In the genomic region with DNA sequence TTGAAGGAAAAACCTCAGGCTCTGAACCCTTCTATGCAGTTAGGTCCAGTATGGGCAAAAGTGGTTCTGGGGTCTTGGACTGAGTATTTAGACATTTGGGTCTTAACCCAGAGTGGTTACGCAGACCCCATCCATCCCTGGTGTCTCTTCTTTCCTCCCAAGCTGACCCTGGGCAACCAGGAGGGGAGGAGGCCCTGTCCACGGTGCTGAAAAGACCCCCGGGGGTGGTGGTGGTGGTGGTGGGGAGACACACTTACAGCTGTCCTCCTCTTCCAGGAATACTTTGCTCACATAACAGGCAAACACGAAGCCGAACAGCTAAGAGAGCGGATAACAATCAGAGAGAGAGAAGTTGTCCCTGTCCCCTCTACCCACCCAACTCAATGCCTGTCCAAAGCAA, we compare ENCODE assay signal across 19 mouse cellular contexts. TPM values are rescaled to one million over a fixed set of nuclear protein-coding genes. Genes with fewer than 3 reads are reported as not detected.
DNase-seq lines count a peak whose midpoint lies in the region; ATAC-seq and TF ChIP-seq lines count a peak whose summit lies in the region.
"Had no signal": no experiment of that assay in that cellular context is flagged by ENCODE, and none has a peak within 500 bp of the region (broad histone marks: within the 10 kb centered on the region; RNA-seq: fewer than 3 reads in every experiment).

No protein-coding gene starts in this region.

- no peaks in the 10 kb centered on the region for H3K36me3 ChIP-seq in liver, embryonic 12.5 days
- no peaks in the 10 kb centered on the region for H3K36me3 ChIP-seq in liver, postnatal 0 days (replicated peaks; ENCODE audit: insufficient read depth, low read length)
- peaks cover 59% of the 10 kb centered on the region for H3K36me3 ChIP-seq in neural tube, embryonic 13.5 days
- H3K36me3 ChIP-seq in embryonic facial prominence, embryonic 10.5 days (replicated peaks) = peaks cover 70% of the 10 kb centered on the region
- H3K36me3 ChIP-seq in myocyte (ENCODE audit: control insufficient read depth, insufficient read depth) = no peaks in the 10 kb centered on the region
- H3K36me3 ChIP-seq: intestine, embryonic 15.5 days; liver, embryonic 13.5 days had no signal

- no peaks in the 10 kb centered on the region for H3K79me2 ChIP-seq in myocyte (ENCODE audit: control insufficient read depth, insufficient read depth)

- no peaks in the 10 kb centered on the region; the same call in 1 of the 2 replicates for H3K9me3 ChIP-seq in liver, embryonic 12.5 days (replicated peaks)
- no peaks in the 10 kb centered on the region for H3K9me3 ChIP-seq in liver, postnatal 0 days (ENCODE audit: low read length)
- no peaks in the 10 kb centered on the region for H3K9me3 ChIP-seq in neural tube, embryonic 13.5 days
- H3K9me3 ChIP-seq in embryonic facial prominence, embryonic 10.5 days = peaks cover 2% of the 10 kb centered on the region; the same call in 1 of the 2 replicates
- H3K9me3 ChIP-seq: embryonic facial prominence, embryonic 13.5 days; hindbrain, embryonic 12.5 days; intestine, embryonic 15.5 days; midbrain, embryonic 15.5 days had no signal

- 37% methylated on average over 6 of the region's 6 CpGs for WGBS in liver, embryonic 12.5 days (ENCODE audit: insufficient replicate concordance)
- WGBS in liver, postnatal 0 days (ENCODE audit: insufficient replicate concordance) = 46% methylated on average over 6 of the region's 6 CpGs
- WGBS in neural tube, embryonic 13.5 days = 61% methylated on average over 6 of the region's 6 CpGs
- 62% methylated on average over 6 of the region's 6 CpGs for WGBS in embryonic facial prominence, embryonic 10.5 days

- DNase-seq in liver, postnatal 0 days = no peak
- no peak for DNase-seq in neural tube, embryonic 10.5 days (ENCODE audit: extremely low spot score, low spot score)
- peak; percentile 51 for DNase-seq in embryonic facial prominence, embryonic 10.5 days (ENCODE audit: low spot score)
- DNase-seq in frontal cortex, postnatal 25 days (ENCODE audit: low spot score in 2 of 2) = no peak
- DNase-seq: adrenal gland, adult 8-10 months had no signal

- H3K4me2 ChIP-seq in liver, embryonic 12.5 days = peak overlapping the region; percentile 57; the same call in 1 of the 2 replicates
- no peak overlapping the region for H3K4me2 ChIP-seq in liver, postnatal 0 days (ENCODE audit: low read depth, low read length)
- no peak overlapping the region for H3K4me2 ChIP-seq in neural tube, embryonic 13.5 days
- no peak overlapping the region for H3K4me2 ChIP-seq in myocyte (ENCODE audit: low read depth)
- H3K4me2 ChIP-seq: hindbrain, embryonic 12.5 days had no signal

- TF ChIP-seq POLR2A in myocyte (IDR thresholded peaks at IDR 0.05; ENCODE audit: insufficient read length, low read depth) = no peak

- no peak for TF ChIP-seq CTCF in liver, postnatal 0 days (IDR thresholded peaks at IDR 0.05; ENCODE audit: low read depth)

- no peak overlapping the region for H3K4me3 ChIP-seq in liver, embryonic 12.5 days
- H3K4me3 ChIP-seq in liver, postnatal 0 days (ENCODE audit: low read depth, low read length) = no peak overlapping the region
- H3K4me3 ChIP-seq in neural tube, embryonic 13.5 days = no peak overlapping the region
- no peak overlapping the region for H3K4me3 ChIP-seq in embryonic facial prominence, embryonic 10.5 days
- H3K4me3 ChIP-seq in myocyte = no peak overlapping the region
- H3K4me3 ChIP-seq: hindbrain, embryonic 12.5 days; intestine, embryonic 15.5 days; limb, embryonic 13.5 days; liver, embryonic 13.5 days; midbrain, embryonic 15.5 days had no signal

- no peak overlapping the region for H3K9ac ChIP-seq in liver, embryonic 12.5 days
- H3K9ac ChIP-seq in liver, postnatal 0 days (replicated peaks) = no peak overlapping the region
- H3K9ac ChIP-seq in neural tube, embryonic 13.5 days = no peak overlapping the region
- H3K9ac ChIP-seq: embryonic facial prominence, embryonic 13.5 days; hindbrain, embryonic 12.5 days; intestine, embryonic 15.5 days; liver, embryonic 13.5 days; lung, embryonic 14.5 days; midbrain, embryonic 15.5 days had no signal

- no peak for ATAC-seq in liver, embryonic 12.5 days
- ATAC-seq in liver, postnatal 0 days = no peak
- 0 out of 2 replicates have a peak, but pooled peaks have one; percentile 7 for ATAC-seq in neural tube, embryonic 13.5 days (ENCODE audit: low read depth)
- no peak for ATAC-seq in frontal cortex, adult (ENCODE audit: low TSS enrichment)
- ATAC-seq: midbrain, embryonic 15.5 days had no signal

- H3K4me1 ChIP-seq in liver, embryonic 12.5 days = peaks cover 11% of the 10 kb centered on the region
- H3K4me1 ChIP-seq in liver, postnatal 0 days (ENCODE audit: insufficient read depth) = peaks cover 4% of the 10 kb centered on the region; the same call in 1 of the 2 replicates
- peaks cover 6% of the 10 kb centered on the region for H3K4me1 ChIP-seq in neural tube, embryonic 13.5 days (replicated peaks)
- H3K4me1 ChIP-seq in embryonic facial prominence, embryonic 10.5 days = peaks cover 8% of the 10 kb centered on the region

- H3K27me3 ChIP-seq in liver, embryonic 12.5 days (replicated peaks) = peaks cover 8% of the 10 kb centered on the region
- H3K27me3 ChIP-seq in liver, postnatal 0 days (ENCODE audit: insufficient read depth, low read length) = no peaks in the 10 kb centered on the region
- H3K27me3 ChIP-seq in neural tube, embryonic 13.5 days = no peaks in the 10 kb centered on the region
- H3K27me3 ChIP-seq in embryonic facial prominence, embryonic 10.5 days (replicated peaks; ENCODE audit: low read depth, poor library complexity, severe bottlenecking) = no peaks in the 10 kb centered on the region
- no peaks in the 10 kb centered on the region for H3K27me3 ChIP-seq in myocyte (ENCODE audit: control insufficient read depth, insufficient read depth, insufficient read length)
- H3K27me3 ChIP-seq: embryonic facial prominence, embryonic 13.5 days; hindbrain, embryonic 12.5 days; intestine, embryonic 15.5 days; limb, embryonic 13.5 days; midbrain, embryonic 15.5 days had no signal

- no peak overlapping the region for H3K27ac ChIP-seq in liver, embryonic 12.5 days
- no peak overlapping the region for H3K27ac ChIP-seq in liver, postnatal 0 days (ENCODE audit: low read depth)
- no peak overlapping the region for H3K27ac ChIP-seq in neural tube, embryonic 13.5 days (replicated peaks)
- H3K27ac ChIP-seq in embryonic facial prominence, embryonic 10.5 days (replicated peaks) = no peak overlapping the region
- H3K27ac ChIP-seq: embryonic facial prominence, embryonic 13.5 days; hindbrain, embryonic 12.5 days; hindbrain, postnatal 0 days; intestine, embryonic 15.5 days; kidney, postnatal 0 days; limb, embryonic 13.5 days; liver, embryonic 13.5 days; midbrain, embryonic 15.5 days had no signal

- H3ac ChIP-seq in myocyte (ENCODE audit: control insufficient read depth, insufficient read length) = no peak overlapping the region

- TF ChIP-seq EP300 in liver, postnatal 0 days (IDR thresholded peaks at IDR 0.05; ENCODE audit: low read depth) = no peak

TF ChIP-seq in myocyte, 11 proteins besides CTCF, POLR2A, EP300 and RAD21:
- TF ChIP-seq SRF (IDR thresholded peaks at IDR 0.05; ENCODE audit: control insufficient read depth, insufficient read length, low read depth) (no peak), POLR2AphosphoS2 (IDR thresholded peaks at IDR 0.05; ENCODE audit: insufficient read length, low read depth) (no peak), CEBPB (IDR thresholded peaks at IDR 0.05; ENCODE audit: insufficient read depth, poor library complexity, severe bottlenecking) (no peak), MYOG (IDR thresholded peaks at IDR 0.05; ENCODE audit: control insufficient read depth in 1 of 3, insufficient read depth in 1 of 3, insufficient read length in 2 of 3, low read depth in 2 of 3) (no peak), REST (IDR thresholded peaks at IDR 0.05; ENCODE audit: insufficient read depth, insufficient read length) (peak; percentile 57)

RNA-seq across cellular contexts. Expression of gene Nkain1, which starts 41.6 kb away (rescaled TPM):
- polyA plus RNA-seq in liver, embryonic 12.5 days (2016; fragmentation: Nextera tagmentation; extraction: Ambion mirVana) = 0.12 and 0.42 TPM in 2 replicates
- 0.12 TPM in 1 of 2 replicates, not detected in the other for polyA plus RNA-seq in liver, postnatal 0 days (2015; fragmentation: Nextera tagmentation; extraction: Ambion mirVana)
- polyA plus RNA-seq in neural tube, embryonic 13.5 days (2015; fragmentation: Nextera tagmentation; extraction: Ambion mirVana) = 10.6 and 11.8 TPM in 2 replicates
- polyA plus RNA-seq in embryonic facial prominence, embryonic 10.5 days (2016; fragmentation: Nextera tagmentation; extraction: Ambion mirVana) = 4.5 and 6.2 TPM in 2 replicates
- polyA plus RNA-seq in myocyte (2012; fragmentation: generic; extraction: Trizol) = 19.6 TPM
- polyA plus RNA-seq: liver, embryonic 13.5 days; stomach, embryonic 16.5 days had no signal
